Mouse (Mus musculus): Measurements from ENCODE around the gene Tspyl4.

Tspyl4 gene

DNA sequence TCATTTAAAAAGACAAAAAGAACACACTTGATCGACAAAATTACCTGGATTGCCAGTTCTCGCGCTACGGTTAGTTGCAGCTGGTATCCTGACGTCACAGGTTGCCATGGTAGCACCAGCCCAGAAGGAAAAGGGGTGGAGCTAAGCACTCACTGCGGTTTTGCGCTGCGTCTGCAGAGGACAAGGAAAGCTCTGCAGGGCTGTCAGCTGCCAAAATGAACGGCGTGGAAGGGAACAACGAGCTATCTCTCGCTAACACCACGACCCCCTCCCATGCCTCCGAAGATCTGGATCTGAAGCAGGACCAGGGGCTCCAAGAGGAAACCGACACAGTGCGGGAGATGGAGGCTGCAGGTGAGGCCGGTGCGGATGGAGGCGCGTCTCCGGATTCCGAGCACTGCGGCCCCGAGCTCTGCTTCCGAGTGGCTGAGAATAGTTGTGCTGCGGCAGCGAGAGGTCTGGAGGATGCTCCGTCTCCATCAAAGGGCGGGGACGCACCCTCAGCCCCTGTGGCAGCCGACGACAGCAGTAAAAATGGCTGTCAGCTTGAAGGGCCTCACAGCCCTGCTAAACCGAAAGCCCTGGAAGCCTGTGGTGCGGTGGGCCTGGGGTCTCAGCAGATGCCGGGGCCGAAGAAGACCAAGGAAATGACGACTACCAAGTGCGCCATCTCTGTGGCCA is at the start of gene Tspyl4:
Tspyl4 (plus strand) TSS at position 144 of the 681 bp plus-strand sequence.
- DNase-seq, result peak; percentile 99

DNA sequence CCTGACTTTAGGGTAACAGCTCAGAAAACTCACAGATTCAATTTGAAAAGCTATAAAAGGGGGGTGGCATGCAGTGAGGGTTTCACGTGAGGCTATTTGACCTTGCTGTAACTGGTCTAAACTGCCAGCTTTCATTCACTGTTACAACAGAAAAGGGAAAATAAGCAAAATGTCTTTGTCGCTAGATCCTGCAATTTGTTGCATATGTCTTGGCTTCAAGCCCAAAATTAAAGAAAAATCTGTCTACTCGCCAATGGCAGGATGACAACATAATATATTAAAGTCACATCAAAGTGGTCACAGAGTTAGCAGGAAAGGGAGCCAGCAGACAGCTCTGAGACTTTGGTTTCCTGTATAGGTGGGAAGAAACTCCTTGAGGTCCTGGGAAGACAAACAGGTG is 49.5 kb upstream of the Tspyl4 start:
- DNase-seq, result peak; percentile 33

DNA sequence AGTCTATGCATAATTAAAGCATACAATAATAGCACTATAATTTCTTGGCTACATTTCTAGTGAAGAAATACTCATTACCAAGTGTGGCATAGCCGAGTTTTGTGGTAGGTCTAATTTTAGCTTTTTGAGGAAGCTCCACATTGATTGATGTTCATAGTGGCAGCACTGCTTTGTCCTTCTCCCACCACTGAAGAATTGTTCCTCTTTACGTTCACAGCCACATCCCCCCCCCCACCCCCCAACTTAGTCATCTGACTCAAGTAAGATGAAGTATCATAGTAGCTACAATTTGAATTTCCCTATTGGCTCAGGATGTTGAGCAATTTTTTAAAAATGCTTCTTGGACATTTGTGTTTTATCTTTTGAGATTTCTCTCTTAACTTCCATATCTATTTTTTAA is 47.6 kb upstream of the Tspyl4 start:
- DNase-seq, result peak; percentile 80

DNA sequence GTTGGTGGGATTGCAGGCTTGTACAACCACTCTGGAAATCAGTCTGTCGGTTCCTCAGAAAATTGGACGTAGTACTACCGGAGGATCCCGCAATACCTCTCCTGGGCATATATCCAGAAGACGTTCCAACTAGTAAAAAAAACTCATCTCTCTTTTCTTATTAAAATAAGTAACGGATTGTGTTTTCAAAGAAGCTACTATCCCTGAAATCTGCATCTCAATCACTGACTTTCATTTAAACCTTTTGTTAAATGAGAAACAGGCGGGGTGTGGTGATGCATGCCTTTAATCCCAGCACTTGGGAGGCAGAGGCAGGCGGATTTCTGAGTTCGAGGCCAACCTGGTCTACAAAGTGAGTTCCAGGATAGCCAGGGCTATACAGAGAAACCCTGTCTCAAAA is 44.4 kb upstream of the Tspyl4 start:
- DNase-seq, result peak; percentile 50

DNA sequence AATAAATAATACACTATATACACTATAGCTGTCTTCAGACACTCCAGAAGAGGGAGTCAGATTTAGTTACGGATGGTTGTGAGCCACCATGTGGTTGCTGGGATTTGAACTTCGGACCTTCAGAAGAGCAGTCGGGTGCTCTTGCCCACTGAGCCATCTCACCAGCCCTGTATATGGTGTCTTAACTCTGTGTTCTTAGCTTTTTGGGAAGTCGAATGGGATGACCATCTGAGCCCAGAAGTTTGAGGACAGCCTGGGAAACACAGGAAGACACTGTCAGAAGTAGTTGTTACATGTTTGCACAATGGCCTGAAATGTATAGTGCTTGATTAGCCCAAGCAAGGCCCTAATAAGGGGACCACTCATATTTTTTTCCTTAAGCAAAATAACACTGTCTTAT is 32.1 kb upstream of the Tspyl4 start:
- DNase-seq, result no peak

DNA sequence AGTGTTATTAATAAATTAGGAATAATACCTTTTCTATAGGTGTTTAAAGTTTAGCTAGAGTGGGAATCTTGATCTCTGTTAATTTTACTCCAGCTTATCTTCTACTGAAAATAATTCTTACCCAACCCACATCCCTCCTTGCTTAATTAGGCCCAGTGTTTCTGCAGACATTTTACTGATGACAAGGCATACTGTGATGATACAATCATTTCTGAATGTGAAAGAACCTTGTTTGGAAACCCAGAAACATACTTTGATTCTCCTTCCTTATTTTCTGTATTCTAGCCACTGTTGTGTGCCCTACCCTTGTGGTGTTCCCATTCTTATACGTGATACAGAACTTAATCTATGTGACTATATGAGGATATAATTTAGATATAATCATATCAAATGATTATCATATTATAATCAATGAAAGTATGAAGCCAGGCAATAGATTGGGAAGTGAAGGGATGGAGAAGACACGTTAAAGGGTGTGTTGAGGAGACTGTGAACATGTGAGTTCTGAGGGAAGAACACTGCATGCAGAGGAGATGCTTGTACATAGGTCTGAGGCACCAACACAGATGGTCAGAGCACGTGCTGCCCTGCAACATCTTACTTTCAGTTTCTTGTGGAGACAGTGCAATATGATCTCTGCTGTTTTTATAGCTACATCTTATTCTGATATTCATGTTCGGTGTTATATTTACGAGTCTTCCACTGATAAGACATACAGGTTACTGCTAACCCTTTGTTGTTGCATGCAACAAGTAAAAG is 29.8 kb upstream of the Tspyl4 start:
- no peak for DNase-seq

DNA sequence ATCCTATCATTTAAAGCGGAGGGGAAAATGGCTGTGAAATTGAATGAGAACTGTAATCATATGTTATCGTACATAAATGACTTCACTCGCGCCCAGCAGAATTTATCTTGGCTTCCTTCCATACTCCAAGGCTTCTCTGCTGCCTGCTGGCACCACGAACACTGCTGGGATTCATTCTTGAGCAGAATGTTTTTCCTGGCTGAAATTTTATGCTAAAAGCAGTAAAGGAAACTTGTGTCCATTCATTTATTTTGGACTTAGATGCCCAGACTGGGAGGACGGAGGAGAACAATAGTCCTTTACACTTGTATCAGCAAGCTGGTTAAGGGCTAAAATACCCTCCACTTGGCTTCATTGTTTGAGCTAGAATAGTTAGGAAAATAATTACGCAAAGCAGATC is 25.6 kb upstream of the Tspyl4 start:
- DNase-seq, result peak; percentile 89

DNA sequence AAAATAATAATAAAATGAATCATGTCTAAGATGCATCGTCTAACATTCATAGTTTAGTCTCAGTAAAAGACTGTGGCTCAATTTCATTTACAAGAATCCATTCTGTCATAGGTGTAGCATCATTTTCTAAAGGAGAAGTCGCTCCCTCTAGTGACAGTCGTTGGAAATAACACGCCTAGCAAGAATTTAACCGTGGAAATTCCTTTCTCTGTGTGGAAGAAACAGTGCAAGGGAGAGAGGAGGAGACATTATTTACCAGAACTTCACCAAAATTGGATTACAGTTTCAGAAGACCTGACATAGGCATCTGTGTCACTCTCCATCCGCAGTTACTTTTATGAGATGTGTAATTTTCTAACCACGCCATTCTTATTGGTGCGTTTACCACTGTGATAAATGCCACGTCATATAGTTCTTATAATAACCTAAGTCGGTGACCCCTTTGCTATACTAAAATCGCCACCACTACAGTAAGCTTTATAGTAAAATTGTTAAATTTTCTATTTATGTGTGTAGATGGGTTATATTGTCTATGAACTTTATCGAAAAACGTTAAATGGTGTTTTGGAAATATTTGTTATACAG is 16.6 kb upstream of the Tspyl4 start:
- DNase-seq, result peak; percentile 92

DNA sequence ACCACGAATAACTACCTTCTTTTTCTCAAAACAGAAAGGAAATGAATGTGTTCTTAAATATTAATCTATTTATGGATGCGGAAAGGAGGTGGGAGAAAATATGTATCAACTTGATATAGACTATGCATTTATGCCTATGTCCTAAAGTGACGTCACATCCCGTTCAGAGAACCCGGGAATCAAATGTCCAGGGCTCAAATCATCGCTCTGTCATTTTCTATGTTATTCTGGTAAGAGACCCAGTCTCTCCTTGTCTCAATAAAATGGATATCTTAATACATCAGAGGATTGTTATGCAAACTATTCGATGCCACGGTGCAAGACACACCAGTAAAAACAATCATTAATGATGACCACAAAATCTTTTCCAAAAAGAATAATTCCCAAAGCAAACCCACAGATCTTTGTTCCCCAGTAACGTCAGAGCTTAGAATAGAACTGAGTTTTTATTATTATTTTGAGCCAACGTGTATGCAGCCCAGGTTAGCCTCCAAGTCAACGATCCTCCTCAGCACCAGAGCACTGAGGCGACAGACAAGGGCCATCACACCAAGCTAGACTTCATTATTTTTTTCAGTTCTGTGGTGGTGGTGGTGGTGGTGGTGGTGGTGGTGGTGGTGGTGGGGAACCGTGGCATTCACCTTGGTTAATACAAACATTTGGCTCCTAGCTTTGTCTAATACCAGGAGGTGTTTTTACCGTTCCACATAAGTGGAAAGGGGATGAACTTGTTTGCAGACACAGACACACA is 15.9 kb upstream of the Tspyl4 start:
- no peak for DNase-seq

DNA sequence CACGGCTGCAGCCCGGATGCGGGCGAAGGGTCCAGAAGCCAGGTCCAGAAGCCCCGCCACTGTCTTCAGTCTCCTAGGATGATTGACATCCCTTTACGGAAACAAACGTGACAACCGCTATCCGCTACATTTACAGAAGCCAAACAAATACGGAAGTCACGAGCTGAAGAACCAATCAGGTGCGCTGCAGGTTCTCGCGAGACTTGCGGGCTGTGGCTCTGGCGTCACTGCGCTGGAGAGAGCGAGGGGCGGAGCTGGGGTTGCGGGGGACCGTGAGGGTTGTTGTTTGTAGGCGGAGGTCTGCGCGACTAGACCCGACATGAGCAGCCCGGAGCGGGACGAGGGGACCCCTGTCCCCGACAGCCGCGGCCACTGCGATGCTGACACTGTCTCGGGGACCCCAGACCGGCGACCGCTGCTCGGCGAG is 15.3 kb upstream of the Tspyl4 start, which contains the start of gene Tspyl1:
Tspyl1 (plus strand) TSS at position 229 of the 427 bp plus-strand sequence.
- DNase-seq, result peak; percentile 100

DNA sequence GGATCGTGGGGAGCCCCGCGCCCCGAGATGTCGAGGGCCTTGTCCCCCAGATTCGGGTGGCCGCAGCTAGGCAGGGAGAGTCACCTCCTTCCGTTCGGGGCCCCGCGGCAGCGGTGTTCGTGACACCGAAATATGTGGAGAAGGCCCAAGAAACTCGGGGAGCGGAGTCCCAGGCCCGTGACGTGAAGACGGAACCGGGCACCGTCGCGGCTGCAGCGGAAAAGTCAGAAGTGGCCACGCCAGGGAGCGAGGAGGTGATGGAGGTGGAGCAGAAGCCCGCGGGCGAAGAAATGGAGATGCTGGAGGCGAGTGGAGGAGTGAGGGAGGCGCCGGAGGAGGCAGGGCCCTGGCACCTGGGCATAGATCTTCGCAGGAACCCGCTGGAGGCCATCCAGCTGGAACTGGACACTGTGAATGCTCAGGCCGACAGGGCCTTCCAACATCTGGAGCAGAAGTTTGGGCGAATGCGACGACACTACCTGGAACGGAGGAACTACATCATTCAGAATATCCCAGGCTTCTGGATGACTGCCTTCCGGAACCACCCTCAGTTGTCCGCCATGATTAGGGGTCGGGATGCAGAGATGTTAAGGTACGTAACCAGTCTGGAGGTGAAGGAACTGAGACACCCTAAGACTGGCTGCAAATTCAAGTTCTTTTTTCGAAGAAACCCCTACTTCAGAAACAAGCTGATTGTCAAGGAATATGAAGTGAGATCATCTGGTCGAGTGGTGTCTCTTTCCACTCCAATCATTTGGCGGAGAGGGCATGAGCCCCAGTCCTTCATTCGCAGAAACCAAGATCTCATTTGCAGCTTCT is 14.6 kb upstream of the Tspyl4 start:
- DNase-seq, result peak; percentile 97

DNA sequence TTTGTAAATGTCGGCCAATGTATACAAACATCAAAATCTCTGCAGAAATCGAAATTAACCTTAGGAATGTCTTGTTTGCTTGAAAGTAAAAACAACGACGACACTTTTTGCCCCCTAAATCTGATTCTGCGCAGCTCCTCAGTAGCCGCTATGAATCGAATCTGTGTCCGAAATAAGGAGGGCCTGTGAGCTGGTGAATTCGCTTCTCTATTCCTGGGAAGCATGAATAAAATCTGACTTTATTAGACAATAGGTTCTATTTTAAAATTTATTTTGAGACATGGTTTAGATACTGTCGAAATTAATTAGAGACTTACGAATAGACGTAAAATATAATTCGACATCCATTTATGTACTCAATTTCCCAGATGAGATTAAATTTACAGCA is 337 bp upstream of the Tspyl4 start:
- no peak for DNase-seq

DNA sequence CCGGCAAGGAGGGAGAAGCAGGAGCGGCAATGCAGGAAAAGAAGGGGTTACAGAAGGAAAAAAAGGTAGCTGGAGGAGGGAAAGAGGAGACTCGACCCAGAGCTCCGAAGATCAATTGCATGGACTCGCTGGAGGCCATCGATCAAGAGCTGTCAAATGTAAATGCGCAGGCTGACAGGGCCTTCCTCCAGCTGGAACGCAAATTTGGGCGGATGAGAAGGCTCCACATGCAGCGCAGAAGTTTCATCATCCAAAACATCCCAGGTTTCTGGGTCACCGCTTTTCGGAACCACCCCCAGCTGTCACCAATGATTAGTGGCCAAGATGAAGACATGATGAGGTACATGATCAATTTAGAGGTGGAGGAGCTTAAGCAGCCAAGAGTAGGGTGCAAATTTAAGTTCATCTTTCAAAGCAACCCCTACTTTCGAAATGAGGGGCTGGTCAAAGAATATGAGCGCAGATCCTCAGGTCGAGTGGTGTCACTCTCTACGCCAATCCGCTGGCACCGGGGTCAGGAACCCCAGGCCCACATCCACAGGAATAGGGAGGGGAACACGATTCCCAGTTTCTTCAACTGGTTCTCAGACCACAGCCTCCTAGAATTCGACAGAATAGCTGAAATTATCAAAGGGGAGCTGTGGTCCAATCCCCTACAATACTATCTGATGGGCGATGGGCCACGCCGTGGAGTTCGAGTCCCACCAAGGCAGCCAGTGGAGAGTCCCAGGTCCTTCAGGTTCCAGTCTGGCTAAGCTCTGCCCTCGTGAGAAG is 925 bp downstream of the Tspyl4 start:
- peak; percentile 93 for DNase-seq

DNA sequence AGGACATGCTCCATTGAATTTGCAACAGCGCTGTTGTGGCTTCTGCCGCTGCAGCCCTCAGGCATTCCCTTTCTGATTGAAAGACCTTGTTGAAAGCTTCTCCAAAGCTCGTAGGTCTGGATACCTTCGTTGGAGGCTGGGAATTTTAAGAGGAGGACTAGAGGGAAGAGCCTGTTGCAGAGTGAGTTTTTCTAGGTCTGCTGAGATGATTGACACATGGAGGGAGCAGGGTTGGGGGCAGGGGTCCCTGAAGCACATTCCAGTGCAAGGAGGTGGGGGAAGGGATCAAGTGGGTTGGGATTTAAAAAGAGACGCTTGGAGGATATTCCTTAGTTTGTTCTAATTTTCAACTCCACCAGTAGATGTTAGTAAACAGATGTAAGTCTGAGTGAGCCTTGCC is 3.1 kb downstream of the Tspyl4 start:
- DNase-seq, result peak; percentile 81

DNA sequence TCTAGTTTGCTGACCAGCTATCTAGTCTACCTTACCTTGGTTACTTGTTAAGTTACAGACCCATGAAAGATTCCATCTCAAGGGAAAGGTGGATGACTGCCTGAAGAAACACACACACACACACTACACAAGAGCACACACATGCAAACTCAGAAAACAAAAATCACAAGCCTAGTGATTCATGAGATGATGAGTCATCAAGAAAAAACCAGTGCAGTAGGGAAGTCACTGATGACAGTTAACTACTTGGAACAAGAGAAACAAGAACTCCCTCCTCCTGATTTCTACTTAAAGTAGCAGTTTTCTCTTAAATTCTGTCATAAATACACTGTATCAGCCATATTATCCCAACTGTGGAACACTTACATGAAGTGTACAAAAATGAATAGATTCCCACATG is 9.8 kb downstream of the Tspyl4 start:
- no peak for DNase-seq

DNA sequence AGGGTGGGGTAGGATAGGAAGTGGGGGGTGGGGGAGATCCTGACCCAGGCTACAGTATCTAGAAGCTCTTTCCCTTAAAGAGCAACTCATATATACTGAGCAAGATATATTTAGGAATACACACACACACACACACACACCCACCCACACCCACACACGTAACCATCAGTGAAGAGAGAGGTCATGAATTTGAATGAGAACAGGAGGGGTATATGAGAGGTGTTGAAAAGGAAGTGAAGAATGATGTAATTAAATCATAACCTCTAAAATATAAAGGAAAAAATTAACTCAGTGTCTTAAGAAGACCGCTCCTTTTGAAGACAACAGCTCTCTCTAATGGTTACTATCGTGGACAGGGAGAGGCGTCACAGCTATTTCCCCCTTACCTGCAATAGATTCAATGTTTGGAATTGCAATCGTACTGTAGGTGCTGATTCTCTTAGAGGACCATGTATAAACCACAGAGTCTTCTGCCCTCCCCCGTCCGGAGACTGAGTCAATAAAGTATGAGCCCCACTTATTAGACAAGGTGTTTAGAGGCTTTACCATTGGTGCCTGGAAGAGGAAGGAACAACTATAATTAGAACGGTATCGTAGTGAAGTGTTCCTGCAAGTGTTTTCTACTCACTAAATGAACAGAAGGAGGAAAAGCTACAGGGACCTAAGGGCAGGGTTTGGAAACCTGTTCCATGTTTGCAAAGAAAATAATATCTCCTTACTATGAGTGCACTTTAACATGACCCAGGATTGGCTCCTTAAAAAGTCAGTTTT is 12.9 kb downstream of the Tspyl4 start:
- peak; percentile 30 for DNase-seq

DNA sequence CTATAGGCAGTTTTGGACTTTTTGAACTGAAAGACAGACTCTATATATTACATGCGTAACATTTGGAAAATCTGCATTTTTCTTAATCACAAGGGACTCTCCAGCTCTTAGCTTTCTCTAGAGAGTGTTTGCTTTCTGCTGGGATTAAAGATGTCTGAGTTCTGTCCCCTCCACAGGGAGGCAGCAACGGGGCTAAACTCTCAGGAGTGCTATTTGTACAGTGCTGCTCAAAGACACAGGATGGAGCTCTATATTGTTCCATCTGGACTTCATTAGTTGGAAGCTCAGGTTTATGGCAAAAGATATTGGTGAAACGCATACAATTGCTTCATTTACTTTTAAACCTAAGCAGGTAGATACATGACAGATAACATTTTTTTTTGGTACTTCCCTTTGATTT is 15.3 kb downstream of the Tspyl4 start:
- DNase-seq, result no peak

DNA sequence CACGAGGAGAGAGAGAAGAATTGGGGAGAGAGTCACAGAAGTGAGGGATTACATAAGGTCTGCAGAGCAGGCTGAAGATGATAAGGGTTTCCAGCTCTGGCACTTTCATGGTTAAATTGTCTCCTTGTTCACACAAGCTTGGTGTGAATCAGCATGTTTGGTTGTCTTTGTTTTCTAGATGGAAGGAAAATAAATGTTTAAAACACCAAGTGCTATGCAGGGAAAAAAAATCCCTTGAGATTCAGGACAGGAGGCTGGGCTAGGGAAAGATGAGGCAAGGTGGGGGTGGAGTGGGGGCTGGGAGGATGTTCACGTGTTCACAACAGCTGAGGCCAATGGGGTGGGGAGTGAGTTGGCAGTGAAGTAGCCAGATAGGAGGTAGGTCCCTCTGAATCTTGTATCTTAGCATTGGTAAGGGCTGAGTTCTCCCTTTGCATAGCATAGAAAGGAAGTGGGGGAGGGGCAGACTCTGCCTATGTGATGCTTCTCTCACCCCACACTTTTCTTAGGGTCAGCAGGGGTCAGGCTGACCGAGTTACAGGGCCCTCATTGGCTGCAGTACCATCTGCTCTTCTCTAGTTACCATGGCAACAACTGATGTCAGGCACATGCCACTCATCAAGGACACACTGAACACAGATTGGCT is 19.5 kb downstream of the Tspyl4 start:
- DNase-seq, result peak; percentile 90

DNA sequence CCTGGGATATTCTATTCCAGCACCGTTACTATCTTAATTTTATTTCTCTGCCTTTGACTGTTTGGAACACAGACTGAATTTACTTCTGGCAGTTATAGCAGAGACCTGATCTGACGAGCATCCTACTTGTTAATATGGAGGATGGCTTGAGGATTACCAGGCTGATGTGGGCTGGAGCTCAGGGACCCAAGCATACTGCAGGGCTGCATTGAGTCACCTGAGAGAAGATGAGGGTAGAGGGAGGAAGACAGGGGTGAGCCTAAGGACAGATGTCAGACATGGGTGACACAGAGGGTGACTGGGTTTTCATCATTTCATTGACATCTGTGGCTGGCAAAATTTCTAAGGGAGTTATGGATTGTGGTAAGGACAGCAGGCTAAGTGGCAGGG is 20.0 kb downstream of the Tspyl4 start:
- no peak for DNase-seq

DNA sequence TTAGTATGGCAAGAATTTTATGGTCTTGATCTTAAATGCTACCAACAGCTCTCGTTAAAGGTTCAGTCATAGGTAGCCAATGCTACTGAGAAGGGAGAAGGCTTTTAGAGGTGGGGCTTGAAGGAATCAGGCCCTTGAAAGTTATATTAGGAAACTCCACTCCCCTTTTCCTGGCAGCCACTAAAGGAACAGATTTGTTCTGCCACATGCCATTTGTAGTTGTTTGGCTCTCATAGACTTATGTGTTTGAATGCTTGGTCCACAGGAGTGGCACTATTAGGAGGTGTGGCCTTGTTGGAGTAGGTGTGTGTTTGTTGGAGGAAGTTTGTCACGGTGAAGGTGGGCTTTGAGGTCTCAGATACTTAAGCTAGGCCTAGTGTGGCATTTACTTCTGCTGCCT is 23.6 kb downstream of the Tspyl4 start:
- DNase-seq, result peak; percentile 90

Data from heart, adult 11 months (tissue).